Mouse (Mus musculus): Measurements from ENCODE around the gene Ptov1.

Ptov1 gene

DNA sequence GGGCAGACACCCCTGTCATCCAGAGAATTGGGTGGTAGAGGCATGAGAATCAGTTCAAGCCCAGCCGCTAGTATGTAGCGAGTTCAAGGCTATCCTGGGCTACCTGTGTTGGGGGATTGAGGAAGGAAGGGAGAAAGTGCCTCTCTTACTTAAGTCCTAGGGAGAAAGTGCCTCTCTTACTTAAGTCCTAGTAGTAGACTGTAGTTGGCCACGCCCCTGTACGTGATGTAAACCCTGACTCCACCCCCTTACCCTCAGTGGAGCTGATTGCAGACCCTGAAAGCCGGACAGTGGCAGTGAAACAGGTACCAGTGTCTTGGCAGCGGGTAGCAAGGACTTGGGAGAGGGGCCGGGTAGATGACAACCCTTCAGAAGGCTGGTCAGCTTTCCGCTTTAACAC lies 11.7 kb downstream of the Ptov1 start:
- no peak for DNase-seq (ENCODE audit: low spot score in 2 of 2)

DNA sequence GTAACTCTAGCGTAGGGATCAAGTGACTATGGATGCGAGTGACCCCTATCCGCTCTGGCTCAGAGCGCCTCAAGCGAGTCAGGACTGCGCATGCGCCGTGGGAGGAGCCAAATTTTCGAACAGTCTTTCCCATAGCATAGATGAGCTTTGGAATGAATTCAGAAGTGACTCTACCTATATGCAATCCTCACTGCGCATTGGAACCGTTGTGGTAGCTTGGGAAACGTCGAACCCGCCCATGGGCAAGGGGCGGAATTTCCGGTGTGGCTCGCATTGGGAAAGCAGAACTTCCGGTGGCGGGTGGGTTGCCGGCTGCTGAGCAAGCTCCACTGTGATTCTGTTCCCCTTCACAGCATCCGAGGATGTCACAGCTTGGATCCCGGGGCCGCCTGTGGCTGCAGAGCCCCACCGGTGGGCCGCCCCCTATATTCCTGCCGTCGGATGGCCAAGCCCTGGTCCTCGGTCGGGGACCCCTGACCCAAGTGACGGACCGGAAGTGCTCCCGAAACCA lies 12.5 kb downstream of the Ptov1 start, which contains the start of gene Pnkp:
Gene Pnkp (plus strand): TSS at position 98 of the 511 bp plus-strand sequence.
- DNase-seq (ENCODE audit: low spot score in 2 of 2), result peak; percentile 90 to 91

DNA sequence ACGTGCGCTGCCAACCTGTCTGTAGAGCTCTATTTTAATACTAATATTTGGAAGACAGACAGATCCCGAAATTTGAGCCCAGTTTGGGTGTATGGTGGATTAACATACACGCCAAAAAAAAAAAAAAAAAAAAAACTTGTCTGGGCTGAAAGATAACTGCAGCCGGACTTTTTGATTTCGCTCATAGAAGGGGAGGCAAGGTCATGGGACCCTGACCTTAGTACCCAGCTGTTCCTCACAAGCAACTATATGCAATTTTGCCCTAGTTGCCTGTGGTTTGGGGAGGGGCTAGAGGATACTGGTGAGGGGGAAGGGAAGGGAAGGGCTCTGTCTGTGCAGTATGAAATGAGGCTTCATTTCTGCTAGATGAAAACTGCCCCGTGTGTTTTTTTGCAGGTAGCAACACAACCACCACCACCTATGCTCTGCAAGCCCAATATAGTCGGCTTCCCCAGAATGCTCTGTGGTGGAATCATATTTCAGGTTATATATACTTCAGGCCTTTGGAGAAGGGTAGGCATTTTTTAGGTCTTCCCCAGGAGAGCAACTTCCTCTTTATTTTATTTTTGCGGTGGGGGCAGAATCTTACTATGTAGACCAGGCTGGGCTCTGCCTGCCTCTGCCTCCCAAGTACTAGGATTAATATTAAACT lies 13.2 kb downstream of the Ptov1 start:
- DNase-seq (ENCODE audit: low spot score in 2 of 2), result no peak

DNA sequence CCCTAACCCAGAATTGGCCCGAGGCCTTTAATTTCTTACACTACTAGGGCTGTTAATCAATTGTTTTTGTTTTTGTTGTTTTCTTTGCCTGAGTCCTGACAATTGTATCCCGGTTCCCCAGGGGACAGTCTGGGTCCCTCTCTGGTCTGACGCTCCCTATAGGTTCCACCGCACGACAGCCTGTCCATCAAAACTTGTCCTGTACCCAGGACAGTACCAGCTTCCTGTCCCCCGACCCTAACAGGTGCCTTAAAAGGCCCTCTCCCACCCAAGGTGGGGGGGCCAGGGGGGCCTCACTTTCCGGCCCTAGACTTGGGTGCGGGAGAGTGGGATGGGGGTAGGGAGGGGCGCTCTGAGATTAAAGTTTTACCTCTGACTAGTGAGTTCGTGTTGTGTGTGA lies 14.6 kb downstream of the Ptov1 start:
- DNase-seq (ENCODE audit: low spot score in 2 of 2), result no peak

DNA sequence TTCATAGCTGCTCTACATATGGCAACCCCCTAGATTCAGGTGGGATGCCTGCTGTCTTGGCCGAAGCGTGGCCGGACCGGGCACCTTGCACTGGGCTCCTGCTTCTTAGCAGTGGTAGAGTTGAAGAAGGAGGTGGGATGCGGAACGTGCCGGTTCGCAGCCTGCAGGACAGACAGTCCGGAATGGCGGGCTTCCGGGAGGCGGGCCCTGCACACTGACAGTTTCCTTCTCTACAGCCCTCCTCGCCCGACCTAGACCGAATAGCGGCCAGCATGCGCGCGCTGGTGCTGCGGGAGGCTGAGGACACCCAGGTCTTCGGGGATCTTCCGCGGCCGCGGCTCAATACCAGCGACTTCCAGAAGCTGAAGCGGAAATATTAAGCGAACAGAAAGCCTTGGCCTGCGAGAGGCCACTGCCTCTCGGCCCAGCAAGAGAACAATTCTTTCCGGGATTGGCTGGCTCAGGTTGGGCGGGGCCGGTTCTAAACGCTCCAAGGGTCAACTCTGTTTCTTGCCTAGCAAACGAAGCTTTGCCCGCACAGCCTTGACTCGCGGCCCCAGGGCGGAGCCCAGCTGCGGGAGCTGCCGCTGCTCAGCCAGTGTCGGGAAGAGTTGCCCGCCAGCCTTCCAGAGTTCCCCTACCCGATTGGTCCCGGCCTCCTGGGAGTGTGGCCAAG lies 15.1 kb downstream of the Ptov1 start:
- DNase-seq (ENCODE audit: low spot score in 2 of 2), result peak in 1 of 2 experiments; percentile 71

DNA sequence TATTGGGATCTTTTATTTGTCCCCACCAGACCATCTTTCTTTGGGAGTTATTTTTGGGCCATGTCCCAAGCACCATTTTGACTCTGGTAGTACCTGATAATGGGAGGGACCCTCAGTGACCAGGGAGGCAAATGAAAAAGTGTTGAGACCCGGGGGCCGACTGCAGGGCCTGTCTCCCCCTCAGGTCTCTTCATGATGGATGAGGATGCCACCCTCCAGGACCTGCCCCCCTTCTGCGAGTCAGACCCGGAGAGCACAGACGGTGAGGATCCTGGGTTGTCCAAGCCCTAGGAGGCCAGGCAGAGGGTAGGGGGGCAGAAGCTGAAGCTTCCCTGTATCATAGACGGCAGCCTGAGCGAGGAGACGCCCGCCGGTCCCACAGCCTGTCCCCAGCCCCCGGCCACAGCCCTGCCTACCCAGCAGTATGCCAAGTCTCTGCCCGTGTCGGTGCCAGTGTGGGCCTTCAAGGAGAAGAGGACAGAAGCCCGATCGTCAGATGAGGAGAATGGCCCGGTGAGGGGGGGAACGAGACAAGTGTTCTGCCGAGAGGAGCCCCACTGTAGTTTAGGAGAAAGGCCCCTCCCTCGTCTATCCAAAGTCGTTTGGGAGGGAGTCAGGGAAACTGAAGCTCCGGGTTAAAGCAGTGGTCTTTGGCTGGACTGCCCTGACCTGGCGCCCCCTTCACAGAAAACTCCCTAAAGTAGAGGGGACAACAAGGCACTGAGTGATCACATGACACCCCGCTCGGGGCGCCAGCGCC lies 15.8 kb downstream of the Ptov1 start:
- DNase-seq (ENCODE audit: low spot score in 2 of 2), result no peak

DNA sequence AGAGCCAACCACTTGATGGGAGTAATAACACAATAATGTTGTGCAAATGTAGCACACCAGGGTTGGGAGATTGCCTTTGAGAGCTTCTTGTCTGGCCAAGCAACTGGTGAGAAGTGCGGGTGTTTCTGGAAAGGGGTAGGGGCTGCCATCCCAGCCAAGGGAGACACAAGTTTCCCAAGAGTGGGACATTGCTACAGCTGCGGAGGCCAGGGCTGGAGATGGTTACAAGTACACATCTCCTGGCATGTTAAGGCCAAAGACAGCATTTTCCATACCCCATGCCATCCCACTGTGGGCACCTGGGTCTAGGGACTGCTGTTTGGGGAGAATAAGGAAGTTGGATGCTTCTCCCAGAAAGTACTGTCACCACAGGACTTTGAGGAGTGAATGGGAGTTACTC lies 16.5 kb downstream of the Ptov1 start:
- no peak for DNase-seq (ENCODE audit: low spot score in 2 of 2)

DNA sequence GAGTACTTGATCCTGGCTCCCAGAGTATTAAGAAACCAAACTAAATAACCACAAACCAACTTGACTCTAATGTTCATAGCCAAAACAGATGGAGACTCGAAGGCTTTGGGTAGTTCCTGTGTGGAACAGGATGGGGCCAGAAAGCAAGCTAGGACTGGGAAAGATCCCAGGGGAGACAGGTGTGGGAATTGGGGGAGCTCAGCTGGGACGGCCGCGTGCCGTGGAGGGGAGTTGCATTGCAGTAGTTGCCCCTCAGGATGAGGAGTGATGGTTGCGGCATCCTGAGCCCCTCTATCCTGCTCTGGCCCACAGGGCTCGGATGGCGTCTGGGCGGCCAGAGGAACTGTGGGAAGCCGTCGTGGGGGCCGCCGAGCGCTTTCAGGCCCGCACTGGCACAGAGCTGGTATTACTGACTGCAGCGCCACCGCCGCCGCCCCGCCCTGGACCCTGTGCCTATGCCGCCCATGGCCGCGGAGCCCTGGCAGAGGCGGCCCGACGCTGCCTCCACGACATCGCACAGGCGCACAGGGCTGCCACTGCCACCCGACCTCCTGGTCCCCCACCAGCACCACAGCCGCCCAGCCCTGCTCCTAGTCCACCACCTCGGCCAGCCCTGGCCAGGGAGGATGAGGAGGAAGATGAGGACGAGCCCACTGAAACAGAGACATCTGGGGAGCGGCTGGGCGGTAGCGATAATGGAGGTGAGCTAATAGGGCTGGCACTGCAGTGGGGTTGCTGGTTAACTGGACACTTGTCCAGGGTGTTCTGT lies 17.1 kb downstream of the Ptov1 start:
- no peak for DNase-seq (ENCODE audit: low spot score in 2 of 2)

DNA sequence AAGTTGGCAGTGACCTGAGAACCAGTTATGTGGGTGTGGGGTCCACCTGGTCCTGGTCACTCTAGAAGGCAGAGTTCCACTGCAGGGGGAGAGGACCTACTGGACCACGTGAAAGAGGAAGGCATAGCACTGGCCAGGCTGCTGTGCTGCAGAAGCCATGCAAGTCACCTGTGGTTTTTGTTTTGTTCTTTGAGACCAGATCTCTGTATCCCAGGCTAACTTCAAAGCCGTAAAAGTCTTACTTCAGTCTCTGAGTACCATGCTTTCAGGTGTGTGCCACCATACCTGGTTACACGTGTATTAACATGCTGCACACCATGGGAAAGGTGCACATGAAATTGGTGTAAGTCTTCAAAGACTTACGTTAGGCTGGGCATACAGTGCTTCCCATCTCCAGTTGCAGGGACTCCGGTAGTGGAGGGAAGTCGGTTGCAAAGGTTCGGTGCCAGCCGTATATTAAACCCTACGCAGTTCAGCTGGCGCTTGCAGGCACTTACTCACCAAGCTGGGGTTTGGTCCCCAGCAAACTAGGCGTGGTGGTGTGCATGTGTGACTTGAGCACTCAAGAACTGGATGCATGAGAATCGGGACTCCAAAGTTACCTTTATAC lies 17.9 kb downstream of the Ptov1 start:
- no peak for DNase-seq (ENCODE audit: low spot score in 2 of 2)

DNA sequence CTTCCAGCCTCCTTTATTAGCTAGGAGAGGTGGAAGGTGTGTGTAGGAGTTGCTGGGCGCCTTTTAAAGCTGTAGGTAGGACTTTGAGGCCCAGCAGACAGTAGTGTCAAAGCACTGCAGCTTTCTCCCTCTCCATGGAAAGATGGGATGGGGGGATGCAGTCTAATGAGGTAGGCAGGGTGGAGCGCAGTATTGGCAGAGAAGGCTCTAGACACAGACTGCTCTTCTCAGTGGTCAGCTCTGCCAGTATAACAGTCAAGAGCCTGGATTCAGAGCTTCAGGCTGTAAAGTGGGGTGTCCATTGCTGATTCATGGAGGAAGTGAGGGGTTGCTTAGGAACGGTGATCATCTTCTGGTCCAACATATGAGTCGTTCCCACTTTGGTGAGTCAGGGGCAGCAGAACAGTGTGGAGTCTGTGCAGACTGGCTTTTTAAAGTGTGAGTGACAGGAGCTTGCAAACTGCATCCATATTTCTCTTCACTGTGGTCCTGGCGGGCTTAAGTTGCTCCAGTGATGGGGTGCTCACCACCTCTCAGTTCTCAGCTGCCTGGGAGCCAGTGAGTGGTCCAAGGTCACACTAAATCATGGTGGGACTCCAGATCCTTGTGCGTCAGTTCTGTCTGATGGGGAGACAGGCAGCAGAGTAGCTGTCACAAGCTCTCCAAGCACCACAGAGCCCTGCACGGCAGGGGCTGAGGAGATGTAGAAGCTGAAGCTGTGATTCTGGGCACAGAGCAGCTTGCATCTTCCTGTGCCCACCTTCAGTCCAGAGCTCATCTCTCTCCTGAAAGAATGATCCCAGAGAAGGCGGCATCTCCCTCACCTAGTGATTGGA lies 18.6 kb downstream of the Ptov1 start:
- DNase-seq (ENCODE audit: low spot score in 2 of 2), result no peak

DNA sequence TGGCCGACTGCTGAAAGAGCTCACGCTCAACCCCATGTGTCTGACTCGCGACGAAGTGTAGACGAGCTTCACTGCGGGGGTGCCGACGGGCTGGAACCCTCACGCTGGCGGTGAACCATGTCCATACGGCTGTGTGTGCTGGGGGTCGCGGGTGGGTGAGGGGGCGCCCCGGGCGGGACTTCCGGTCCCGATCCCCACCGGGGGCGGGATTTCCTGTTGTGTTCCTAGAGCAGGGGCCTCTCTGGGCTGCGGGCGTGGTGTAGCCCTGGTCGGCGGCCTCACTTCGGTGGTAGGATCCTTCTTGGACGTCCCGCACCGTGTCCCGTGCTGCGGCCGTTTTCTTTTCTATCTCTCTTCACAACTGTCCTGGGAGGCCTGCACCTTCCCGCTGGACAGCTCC lies 19.4 kb downstream of the Ptov1 start:
- DNase-seq (ENCODE audit: low spot score in 2 of 2), result peak in 1 of 2 experiments; percentile 82

DNA sequence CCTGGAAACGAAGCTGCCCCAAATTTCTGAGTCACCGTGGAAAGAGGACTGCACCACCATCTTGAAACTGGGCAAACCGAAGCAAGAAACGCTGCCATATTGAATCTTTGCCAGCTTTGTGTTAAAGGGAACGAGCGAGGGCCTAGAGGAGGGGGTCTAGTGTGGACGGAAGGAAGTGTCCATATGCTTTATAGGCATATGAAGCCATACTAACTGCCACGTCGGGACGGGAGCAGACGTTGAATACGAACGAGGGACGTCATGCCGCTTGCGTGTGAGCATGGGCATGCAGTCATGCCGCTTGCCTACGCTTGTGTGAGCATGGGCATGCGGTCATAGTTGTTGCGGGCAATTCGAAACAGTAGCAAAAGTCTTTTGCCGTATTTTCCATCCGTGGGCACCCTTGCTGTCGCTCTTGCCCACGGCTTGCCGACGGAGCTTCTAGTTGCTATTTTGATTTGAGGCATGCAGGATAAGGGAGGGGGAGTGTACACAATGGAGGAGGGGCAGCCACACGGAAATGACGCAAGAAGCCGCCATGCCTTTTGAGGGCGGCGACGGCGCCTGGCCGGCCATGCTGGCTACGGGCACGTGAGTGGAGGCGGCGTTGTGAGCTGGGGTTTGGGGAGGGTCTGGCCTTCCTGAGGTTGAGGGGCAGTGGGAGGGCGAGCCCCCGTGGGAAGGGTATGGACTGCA lies 20.0 kb downstream of the Ptov1 start:
- peak; percentile 89 to 90 for DNase-seq (ENCODE audit: low spot score in 2 of 2)

DNA sequence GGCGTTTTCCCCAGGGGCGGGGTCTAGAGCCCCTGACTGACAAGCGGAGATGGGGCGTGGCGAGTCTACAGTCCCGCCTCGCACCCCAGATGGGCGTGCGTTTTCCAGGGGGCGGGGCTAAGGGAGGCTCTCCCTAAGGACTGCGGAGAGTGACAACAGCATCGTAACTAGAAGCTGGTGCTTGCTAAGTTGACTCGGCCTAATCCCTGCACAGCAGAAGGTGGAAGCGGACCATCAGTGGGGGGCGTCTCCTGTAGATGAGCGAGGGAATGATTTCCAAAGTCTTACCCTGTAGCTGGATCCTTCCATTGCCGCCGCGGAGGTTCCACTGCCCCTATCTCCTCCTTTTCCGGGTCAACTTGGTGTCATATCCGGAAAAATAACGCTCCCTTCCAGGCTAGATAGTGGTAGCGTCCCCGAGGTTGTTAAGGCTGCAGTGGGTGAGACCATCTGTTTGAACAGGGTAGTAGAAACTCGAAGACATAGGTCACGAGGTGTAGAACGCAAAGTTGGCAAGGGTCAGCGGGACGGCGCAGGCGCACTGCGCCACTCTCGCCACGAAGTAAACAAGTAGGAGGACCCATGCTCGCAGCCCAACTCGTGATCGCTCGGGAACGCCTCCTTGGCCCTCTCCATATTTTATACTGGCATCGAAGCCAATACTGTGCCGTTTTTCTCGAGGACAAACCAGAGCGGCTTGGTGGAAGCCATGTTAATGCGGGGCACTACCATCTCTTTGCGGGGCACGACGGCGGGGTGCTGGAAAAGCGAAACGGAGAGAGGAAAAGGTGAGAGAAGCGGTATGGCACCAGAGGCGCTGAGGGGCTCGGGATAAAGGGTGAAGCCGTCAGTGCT lies 20.8 kb downstream of the Ptov1 start, which contains the start of the genes Akt1s1 and Tbc1d17:
Gene Akt1s1 (plus strand): TSS at position 431 of the 855 bp plus-strand sequence.
Gene Tbc1d17 (minus strand): TSS at position 519 of the 855 bp plus-strand sequence.
- peak; percentile 99 to 100 for DNase-seq (ENCODE audit: low spot score in 2 of 2)

DNA sequence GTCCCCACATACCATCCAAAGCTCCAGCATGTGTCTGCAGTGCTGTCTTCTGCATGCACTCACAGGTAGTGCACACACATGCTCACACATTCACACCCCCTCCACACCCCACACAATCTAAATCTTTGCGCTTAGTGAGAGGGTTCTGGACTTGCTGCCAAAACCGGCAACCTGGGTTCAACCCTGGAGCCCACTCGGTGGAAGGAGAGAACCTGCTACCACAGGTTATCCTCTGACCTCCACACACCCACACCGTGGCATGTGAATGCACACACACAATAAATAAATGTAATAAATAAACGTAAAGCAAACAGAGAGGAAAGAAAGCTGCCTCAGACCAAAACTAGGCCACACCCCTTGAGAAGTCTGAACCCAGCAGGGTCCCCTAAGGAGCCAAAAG lies 21.8 kb downstream of the Ptov1 start:
- DNase-seq (ENCODE audit: low spot score in 2 of 2), result no peak

DNA sequence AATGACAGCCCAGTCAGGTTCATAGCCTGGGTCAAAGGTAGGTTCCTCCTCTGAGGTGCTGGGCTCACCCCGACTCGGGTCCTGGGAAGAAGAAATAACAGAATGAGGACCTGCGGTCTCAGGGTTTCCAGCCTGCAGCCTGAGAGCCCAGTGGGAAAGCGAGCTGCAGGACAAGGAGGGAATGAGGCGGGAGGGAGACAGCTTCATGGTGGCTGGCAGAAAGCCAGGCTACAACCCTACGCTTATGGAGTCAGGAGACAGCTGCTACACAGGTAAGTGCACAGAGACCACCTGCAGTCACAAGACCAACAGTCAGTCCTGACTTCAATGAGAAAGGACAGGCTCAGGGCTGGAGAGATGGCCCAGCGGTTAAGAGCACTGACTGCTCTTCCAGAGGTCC lies 22.8 kb downstream of the Ptov1 start:
- DNase-seq (ENCODE audit: low spot score in 2 of 2), result no peak

DNA sequence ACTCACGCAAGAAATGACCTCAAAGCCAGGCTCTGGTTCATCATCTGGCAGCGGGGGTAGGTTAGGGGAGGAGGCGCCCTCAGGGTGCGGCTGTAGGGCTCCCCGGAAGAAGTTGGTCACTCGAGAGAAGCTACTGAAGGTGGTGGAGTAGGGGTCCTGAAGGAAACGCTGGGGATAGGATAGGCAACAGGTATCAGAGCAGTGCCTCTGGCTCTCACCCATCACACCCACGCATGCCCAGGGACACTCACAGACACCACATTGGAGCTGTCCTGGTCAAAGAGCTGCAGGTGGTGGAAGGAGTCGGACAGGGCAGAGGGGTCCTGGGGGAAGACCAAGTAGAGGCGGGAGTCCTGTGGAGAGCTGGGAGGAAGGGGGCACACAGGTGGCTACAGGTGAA lies 24.6 kb downstream of the Ptov1 start:
- no peak for DNase-seq (ENCODE audit: low spot score in 2 of 2)

DNA sequence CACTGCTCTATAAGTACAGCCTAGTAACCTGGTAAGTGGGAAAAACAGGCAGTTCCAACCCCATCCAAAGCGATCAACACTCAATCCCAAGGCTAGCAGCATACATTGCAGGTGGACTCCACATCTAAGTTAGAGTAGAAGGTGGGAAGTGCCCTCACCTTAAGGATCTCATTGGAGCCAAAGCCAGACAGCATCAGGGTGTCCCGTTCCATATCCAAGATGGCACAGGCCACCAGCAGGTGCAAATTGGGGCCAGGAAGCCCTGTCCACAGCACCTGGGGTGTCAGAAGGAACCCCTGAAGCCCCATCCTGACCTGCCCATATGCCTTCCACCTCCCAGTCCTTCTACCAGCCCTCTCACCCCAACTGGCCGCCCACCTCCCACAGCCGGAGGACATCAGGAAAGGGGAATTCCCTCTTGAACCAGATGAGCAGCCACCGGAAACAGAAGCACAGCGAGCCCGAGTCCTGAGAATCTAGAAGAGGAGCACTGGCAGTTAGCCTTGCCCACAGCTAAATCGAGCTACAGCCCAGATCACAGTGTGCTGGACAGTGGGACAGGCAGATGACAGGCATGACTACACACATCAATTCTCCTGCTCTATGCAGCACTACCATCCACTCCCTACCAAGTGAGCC lies 27.6 kb downstream of the Ptov1 start:
- DNase-seq (ENCODE audit: low spot score in 2 of 2), result no peak

DNA sequence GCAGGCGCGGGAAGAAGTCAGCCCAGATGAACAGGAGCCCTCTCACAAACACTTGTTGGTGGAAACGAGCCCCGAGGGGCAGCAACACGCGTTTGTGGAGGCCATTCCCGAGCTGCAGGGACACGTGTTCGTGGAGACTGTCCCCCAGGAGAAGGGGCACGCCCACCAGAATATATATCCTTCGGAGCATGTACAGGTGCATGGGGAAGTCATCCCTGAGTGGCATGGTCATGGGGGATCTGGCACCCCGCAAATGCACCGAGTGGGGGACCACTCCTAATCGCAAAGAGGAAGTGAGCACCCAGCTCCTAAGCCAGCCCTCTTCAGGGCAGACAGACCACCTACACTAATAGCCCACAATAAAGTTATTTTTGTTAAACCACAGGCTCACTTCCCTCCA lies 29.2 kb downstream of the Ptov1 start:
- DNase-seq (ENCODE audit: low spot score in 2 of 2), result no peak
